8 mouse cellular contexts compared by ENCODE assay signal in genomic region chr19:57436586-57437021, GRCm38 (mm10). TPM values are rescaled to one million over a fixed set of nuclear protein-coding genes. Genes with fewer than 3 reads are reported as not detected.
DNase-seq lines count a peak whose midpoint lies in the region.

No protein-coding gene starts in this region.

- no peak overlapping the region for H3K4me3 ChIP-seq in heart, embryonic 10.5 days

- 0 out of 2 replicates have a peak, but pooled peaks cover under 1% of the 10 kb centered on the region for H3K27me3 ChIP-seq in heart, embryonic 10.5 days (ENCODE audit: insufficient read depth, poor library complexity, severe bottlenecking)

- intact Hi-C loops in heart, postnatal 14 days (cut with DNase I): no loop called here

- H3K27ac ChIP-seq in heart, embryonic 10.5 days: no peak overlapping the region

- DNase-seq in heart, postnatal 14 days: peak; percentile 29 to 58
- no peak for DNase-seq in heart, embryonic 10.5 days (ENCODE audit: low spot score)
- DNase-seq in NIH3T3 (ENCODE audit: low read depth): peak; percentile 53
- peak; percentile 39 for DNase-seq in kidney, adult 11 months
- peak; percentile 49 for DNase-seq in lung, postnatal 10 days
- DNase-seq in left cerebral cortex, adult 9 months (ENCODE audit: low spot score in 2 of 2): no peak
- no peak for DNase-seq in right cerebral cortex, postnatal 10 days (ENCODE audit: low spot score in 2 of 2)
- DNase-seq in left cerebral cortex, adult 18-20 months (ENCODE audit: low spot score in 2 of 2): no peak

- WGBS in heart, embryonic 10.5 days: 77% methylated on average over 10 of the region's 10 CpGs

- no peaks in the 10 kb centered on the region for H3K36me3 ChIP-seq in heart, embryonic 10.5 days

- H3K4me1 ChIP-seq in heart, embryonic 10.5 days: peaks cover 7% of the 10 kb centered on the region; the same call in 1 of the 2 replicates

- no peaks in the 10 kb centered on the region for H3K9me3 ChIP-seq in heart, embryonic 10.5 days

RNA-seq across cellular contexts. Expression of gene Trub1, which starts 16.1 kb away (rescaled TPM):
- total RNA-seq in heart, postnatal 14 days (2021): 1 to 10 TPM; 5.7 to 6.1 TPM
- 16.9 and 21.5 TPM in 2 replicates for polyA plus RNA-seq in heart, embryonic 10.5 days (2016; fragmentation: Nextera tagmentation; extraction: Ambion mirVana)
- total RNA-seq in left cerebral cortex, adult 18-20 months (2021): 10 to 100 TPM; 18.5 to 18.8 TPM

Comparison
In these comparisons a context has a peak if more than half of its experiments do, and no peak if none do; other contexts are left out.
1. DNase-seq: peak in heart, postnatal 14 days (2 of 2), NIH3T3 (single experiment), kidney, adult 11 months (single experiment) and lung, postnatal 10 days (single experiment); none in heart, embryonic 10.5 days (single experiment), left cerebral cortex, adult 9 months (0 of 2), right cerebral cortex, postnatal 10 days (0 of 2) and left cerebral cortex, adult 18-20 months (0 of 2).